Mouse (Mus musculus): ENCODE data around the gene Dtx3.

The Dtx3 gene

GRCm38 (mm10) chr10:127195328-127196129, at the start of gene Dtx3:
Gene Dtx3 (minus strand): TSS chr10:127195728.
- peak; percentile 71 to 81 for DNase-seq

DNA sequence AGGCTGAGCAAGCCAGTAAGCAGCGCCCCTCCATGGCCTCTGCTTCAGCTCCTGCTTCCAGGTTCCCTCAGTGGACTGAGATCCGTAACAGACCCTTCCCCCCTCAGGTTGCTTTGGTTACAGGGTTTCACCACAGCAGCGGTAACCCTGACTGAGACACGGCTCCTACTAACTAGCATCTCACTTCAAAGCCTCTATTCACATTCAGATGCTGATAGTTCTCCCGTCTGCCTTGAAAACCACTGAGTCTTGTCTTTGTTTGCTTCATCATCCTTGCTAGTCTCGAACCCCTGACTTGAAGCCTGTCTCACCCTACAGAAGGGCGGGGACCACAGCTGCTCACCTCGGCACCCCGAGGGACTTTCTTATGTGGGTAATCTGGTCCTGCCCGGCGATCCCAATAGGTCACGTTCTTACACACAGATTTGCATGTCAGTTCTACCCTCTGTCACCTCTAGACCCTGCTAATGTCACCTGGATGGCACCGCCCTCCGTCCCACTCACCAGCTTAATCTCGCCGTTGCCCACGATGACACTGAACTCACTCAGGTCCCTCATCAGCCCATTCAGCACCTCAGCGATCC, 42.8 kb upstream of the Dtx3 start:
- no peak for DNase-seq

DNA sequence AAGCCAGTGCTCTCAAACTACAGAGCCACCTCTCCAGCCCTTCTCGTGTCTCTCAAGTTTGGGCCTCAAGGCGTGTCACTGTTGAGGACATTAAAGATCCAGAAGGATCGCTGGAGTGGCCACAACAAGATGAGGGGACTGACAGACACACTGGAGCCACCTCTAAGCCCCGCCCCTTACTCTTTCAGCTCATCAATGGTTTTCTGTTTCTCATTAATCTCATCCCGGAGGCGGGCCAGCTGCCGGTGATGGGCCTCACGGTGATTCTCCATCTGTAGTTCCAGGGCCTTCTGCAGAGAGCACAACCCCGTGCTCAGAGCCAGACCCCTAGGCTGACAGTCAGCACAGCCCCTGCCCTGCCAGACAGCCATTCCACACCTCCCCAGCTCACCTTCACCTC, 41.0 kb upstream of the Dtx3 start:
- no peak for DNase-seq

- no peak for DNase-seq
These were observed 37.6 kb upstream of the Dtx3 start for GRCm38 (mm10) chr10:127233141-127233540.

GRCm38 (mm10) chr10:127231741-127232140, 36.2 kb upstream of the Dtx3 start:
- no peak for DNase-seq

DNA sequence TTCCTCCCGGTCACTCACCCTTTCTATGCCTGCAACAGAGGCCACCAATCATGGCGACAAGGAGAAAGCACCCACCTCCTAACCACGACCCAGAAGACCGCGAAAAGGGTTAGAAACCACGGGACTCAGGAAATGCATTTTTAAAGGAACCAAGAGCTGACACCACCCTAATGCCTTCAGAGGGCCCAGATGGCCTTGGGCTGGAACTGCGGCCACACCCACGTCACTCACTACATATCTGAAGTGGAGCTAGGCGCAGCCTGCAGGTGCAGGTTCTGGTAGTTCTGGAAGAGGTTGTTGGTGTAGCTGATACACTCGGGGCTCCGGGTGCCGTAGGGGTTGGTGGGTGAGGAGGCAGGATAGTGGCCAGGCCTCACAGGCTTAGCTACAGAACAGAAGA, 35.2 kb upstream of the Dtx3 start:
- DNase-seq, result no peak

- peak in 1 of 2 experiments; percentile 53 for DNase-seq
These were observed 33.4 kb upstream of the Dtx3 start for GRCm38 (mm10) chr10:127228897-127229296.

GRCm38 (mm10) chr10:127227163-127227562, 31.6 kb upstream of the Dtx3 start:
- no peak for DNase-seq

GRCm38 (mm10) chr10:127226318-127226895, 30.9 kb upstream of the Dtx3 start:
- peak; percentile 40 to 62 for DNase-seq

- DNase-seq, result no peak
These were observed 30.2 kb upstream of the Dtx3 start for GRCm38 (mm10) chr10:127225732-127226131.

DNA sequence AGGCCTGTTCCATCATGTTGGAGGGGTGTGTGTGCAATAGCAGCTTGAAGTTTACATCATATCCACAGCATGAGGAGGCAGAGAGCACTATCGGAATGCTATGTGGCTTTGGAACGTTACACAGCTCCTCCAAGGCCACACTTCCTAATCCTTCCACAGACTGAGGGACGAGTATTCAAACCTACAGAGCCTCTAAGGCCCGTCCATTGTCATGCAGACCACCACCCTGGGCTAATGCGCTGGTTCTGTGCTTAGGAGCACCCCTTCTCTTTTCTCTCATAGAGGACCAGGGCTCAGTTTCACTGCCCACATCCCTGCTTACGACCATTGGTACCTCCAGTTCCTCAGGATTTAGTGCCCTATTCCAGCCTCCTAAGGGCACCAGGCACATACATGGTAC, 29.7 kb upstream of the Dtx3 start:
- DNase-seq, result no peak

DNA sequence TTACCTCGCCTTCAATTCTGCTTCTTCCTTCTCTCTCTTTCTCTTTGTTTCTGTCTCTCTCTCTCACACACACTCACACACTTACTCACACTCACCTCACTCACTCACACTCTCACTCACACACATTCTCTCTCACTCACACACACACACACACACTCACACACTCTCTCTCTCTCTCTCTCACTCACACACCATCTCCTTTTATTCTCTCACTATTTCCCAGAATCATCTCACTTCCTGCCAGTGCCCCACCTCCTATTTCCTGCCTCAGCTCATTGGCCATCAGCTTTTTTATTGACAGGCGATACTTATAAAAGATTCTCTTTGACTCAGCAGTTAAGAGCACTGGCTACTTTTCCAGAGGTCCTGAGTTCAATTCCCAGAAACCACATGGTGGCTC, 22.8 kb upstream of the Dtx3 start:
- no peak for DNase-seq

DNA sequence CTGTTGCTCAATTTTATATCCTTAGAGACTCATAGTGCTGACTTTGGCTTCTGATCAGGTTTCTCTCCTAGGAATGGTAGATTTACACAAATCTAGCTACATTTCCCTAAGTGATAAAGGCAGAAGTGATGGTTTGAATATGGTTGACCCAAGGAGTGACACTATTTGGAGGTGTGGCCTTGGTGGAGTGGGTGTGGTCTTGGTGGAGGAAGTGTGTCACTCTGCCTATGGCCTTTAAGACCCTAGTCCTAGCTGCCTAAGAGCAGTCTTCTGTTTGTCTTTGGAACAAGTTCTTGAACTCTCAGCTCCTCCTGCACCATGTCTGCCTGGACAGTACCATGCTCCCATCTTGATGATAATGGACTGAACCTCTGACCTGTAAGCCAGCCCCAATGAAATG, 21.6 kb upstream of the Dtx3 start:
- DNase-seq, result no peak

- DNase-seq, result no peak
These were observed 20.9 kb upstream of the Dtx3 start for GRCm38 (mm10) chr10:127216456-127216855.

GRCm38 (mm10) chr10:127214422-127214803, 18.9 kb upstream of the Dtx3 start:
- DNase-seq, result no peak

DNA sequence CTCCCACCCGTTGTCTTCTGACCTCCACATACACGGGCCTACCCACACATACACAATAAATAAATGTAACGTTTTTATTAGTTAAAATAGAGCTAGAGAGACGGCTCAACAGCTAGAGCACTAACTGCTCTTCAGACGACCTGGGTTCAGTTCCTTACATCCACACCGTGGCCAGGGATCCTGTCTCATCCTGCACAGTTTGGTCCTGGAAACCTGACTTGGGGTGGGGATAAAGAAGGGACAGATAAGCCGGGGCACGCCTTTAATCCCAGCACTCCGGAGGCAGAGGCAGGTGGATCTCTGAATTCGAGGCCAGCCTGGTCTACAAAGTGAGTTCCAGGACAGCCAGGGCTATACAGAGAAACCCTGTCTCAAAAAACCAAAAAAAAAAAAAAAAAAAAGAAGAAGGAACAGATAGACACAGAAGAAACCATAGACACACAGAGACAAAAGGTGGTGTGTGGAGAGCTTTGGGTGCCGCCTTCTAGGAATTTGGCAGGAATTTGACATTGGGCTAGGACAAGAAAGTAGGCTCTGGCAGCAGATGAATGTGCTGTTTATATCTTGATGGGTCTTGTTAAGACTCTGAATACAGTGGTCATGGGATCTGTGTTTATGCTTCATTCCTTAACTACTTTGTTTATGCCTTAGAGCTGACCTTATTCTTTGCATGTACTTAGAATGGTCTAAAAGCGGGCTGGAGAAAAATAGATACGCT, 18.3 kb upstream of the Dtx3 start:
- DNase-seq, result no peak

DNA sequence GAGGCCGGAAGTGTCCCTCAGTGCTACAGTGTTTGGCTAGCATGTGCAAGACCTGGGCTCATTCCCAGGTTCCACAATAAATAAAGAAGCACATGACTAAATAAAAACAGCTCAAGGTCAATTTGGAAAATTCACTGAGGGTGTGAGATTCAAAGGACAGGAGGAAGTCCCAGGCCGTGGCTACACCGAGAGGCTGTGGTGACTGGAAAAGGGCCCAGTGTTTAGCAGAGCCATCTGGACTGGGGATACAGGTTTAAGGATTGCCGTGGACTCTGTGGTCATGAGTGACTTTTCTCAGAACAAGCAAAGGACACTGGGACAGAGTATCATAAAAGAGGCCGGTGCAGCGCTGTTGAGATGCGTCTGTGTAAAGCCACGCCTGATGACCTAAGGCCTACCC, 17.7 kb upstream of the Dtx3 start:
- DNase-seq, result no peak

- DNase-seq, result peak; percentile 91 to 97
These were observed 15.9 kb upstream of the Dtx3 start, which contains the start of gene Pip4k2c for GRCm38 (mm10) chr10:127211414-127211854. Gene Pip4k2c (minus strand): TSS chr10:127211585.

DNA sequence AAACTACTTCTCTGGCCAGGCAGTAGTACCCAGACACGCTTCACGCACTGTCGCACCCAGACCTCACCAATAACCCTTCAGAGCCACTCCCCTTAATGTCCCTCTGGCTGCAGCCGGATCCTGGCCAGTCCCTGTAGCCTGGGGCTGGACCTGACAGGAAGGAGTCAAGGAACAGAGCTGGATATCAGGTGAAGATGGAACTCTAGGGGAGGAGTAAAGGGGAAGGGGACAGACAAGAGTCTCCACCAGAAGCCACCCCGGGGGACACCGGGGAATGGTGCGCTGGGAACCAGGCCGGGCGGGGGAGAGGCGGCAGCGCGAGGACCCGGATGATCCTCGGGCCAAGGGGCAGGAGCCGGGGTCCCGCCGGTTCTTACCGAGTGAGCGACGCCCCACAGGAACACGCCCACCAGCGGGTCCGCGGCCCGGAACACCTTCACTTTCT, 15.5 kb upstream of the Dtx3 start:
- DNase-seq, result peak; percentile 79 to 94

- DNase-seq, result no peak
These were observed 14.5 kb upstream of the Dtx3 start for GRCm38 (mm10) chr10:127209928-127210570.

DNA sequence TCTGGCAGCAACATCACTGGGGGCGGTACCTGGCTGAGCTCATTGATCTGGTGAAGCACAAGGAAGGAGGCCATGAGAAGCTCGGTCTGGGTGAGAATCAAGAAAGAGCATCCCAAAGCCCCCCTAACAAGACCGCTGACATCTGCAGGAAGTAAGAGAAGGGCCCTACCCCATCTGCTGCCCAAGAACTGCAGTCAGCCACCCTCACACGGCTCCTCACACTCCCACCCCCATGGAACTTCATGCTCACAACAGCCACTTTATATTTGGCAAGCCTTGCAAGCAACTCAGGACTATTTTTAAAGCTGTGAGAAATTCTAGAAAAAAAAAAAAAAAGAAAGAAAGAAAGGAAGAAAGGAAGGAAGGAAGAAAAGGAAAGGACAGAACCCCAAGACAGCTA, 13.4 kb upstream of the Dtx3 start:
- no peak for DNase-seq

GRCm38 (mm10) chr10:127205373-127205772, 9.8 kb upstream of the Dtx3 start:
- DNase-seq, result no peak

- no peak for DNase-seq
These were observed 9.1 kb upstream of the Dtx3 start for GRCm38 (mm10) chr10:127204589-127204988.

All from kidney, postnatal 25 days (tissue).